Mouse (Mus musculus) midbrain, embryonic 12.5 days (tissue): ENCODE results near the gene Prps1l1. TPM values are rescaled to one million over a fixed set of nuclear protein-coding genes. Genes with fewer than 3 reads are reported as not detected.

ENCODE experiments used
- polyA plus RNA-seq: library from polyadenylated mRNA; unstranded; fragments of >200 nt; fragmentation: Nextera tagmentation; extraction: Ambion mirVana; gene quantifications from 2 replicates; pipeline ENCODE4 v1.2.1, GENCODE M21; 2016

The Prps1l1 gene
- polyA plus RNA-seq, 1 experiment from 2014 or later: not detected

Other genes with a start within 250 kb of the Prps1l1 start
- gene Hdac9, start 67.7 kb upstream of the Prps1l1 start, polyA plus RNA-seq: 13.1 and 14.4 TPM in 2 replicates
- 22.2 and 24.3 TPM in 2 replicates for gene Snx13, start 62.4 kb downstream of the Prps1l1 start, polyA plus RNA-seq